Mouse (Mus musculus): ENCODE measurements around the gene Sgk1.

The Sgk1 gene

GRCm38 (mm10) chr10:21952520-21952919, 70.5 kb downstream of the Sgk1 start:
- in situ Hi-C loops (cut with MboI; ENCODE audit: unreplicated experiment in 2 of 2) = no loop called here

- in situ Hi-C loops (cut with MboI; ENCODE audit: unreplicated experiment in 2 of 2) = no loop called here
These were observed 79.1 kb downstream of the Sgk1 start for GRCm38 (mm10) chr10:21961111-21961510.

GRCm38 (mm10) chr10:21963005-21963404, 81.0 kb downstream of the Sgk1 start:
- in situ Hi-C loops (cut with MboI; ENCODE audit: unreplicated experiment in 2 of 2) = no loop called here

DNA sequence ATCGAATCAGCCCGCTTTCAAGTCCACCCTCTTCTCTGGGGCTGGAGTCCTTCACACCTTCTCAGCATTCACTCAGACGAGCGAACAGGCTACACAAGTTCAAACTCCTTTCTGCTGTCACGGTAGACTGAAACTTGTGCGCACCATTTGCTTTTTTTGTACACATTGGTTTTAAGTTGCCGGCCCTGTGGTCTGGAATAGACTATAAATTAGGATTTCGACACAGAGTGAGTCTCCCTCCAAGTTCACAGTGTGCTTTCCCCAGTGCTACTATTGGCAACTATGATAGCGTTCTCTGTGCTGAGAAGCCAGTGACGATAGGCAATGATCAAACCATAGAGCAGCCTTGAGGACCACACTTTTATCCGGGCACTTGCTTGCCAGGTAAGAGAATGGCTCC, 91.7 kb downstream of the Sgk1 start:
- in situ Hi-C loops (cut with MboI; ENCODE audit: unreplicated experiment in 2 of 2) = no loop called here

GRCm38 (mm10) chr10:21974801-21975200, 92.8 kb downstream of the Sgk1 start:
- in situ Hi-C loops (cut with MboI; ENCODE audit: unreplicated experiment in 2 of 2) = no loop called here

DNA sequence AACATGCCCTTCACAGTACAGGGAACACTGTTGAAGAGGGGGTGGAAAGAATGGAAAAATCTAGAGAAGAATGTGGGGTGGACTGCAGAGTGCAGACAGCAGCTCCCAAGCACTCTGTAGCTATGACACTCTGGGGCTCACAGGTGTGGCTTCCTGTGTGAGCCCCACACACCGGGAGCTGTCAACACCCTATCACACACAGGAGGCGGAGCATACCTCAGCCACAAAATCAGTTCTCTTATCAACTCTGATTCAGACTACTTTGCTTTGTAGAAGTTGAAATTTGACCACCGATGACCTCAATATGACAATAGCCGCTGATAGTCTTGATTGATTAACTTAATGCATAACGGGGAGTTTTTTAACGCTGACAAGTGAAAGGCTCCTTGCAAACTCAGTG, 93.4 kb downstream of the Sgk1 start:
- in situ Hi-C loops (cut with MboI; ENCODE audit: unreplicated experiment in 2 of 2) = no loop called here

DNA sequence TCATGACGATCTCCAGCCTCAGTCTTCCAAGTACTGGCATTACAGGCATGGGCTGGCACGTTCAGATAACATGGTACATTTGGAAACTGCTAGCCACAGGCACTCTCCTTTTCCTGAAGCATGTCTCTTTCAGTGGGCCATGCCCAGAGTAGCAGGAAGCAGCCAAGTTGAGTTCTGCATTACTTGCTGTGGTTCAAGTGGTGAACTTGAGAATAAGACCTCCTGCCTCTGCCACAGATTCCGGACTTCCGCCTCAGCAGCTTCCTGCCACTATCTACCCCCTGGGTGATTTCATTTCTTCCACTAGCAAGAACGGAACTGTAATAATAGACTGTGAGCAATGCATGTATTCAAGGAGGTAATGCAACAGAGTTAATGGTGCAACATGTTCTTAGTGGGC, 94.3 kb downstream of the Sgk1 start:
- in situ Hi-C loops (cut with MboI; ENCODE audit: unreplicated experiment in 2 of 2) = no loop called here

GRCm38 (mm10) chr10:21978421-21978820, 96.4 kb downstream of the Sgk1 start:
- in situ Hi-C loops (cut with MboI; ENCODE audit: unreplicated experiment in 2 of 2) = no loop called here

DNA sequence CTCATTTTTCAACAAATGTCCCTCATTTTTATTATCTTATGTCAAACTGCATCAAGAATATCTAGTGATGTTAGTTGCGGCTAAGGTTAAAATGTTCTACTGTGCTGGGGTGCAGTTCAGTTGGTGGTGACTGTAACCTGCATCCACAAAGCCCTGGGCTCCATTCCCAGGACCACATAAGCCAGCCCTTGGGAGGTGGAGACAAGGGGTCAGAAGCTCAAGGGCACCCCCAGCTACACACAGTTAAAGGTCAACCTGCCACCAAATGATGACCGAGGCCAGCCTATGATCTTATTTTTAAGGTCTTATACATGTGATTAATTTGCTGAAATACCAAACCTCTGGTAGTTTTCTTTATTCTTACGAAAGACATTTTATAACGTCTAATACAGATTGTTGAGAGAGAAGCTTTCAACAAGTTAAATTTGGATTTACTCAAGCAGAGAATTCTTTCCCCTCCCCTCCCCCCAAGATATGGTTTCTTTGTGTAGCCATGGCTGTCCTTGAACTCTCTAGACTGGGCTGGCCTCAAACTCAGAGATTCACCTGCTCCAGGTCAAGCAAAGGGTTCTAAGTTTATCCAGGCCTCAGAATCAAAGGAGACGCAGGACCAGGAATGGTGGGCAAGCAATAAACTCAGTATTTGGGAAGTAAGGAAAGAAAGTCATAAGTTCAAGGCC, 97.4 kb downstream of the Sgk1 start:
- in situ Hi-C loops (cut with MboI; ENCODE audit: unreplicated experiment in 2 of 2) = no loop called here

- in situ Hi-C loops (cut with MboI; ENCODE audit: unreplicated experiment in 2 of 2) = no loop called here
These were observed 98.9 kb downstream of the Sgk1 start for GRCm38 (mm10) chr10:21980780-21981435.

DNA sequence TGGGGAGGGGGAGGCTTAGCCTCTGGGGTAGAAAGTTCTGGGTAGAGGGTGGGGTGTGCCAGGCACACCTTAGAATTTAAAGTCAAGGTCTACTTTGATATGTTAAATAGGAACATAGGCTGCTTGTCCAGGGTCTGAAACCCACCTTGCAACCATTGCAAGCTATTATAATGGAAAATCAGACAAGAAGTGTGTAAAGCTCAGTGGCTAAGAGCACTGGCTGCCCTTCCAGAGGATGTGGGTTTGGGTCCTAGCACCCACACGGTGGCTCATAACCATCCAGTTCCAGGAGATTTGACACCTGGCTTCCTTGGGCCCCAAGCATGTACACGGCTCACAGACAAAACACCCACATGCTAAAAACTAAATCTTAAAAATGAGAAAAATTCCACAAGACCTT, 100.3 kb downstream of the Sgk1 start:
- in situ Hi-C loops (cut with MboI; ENCODE audit: unreplicated experiment in 2 of 2) = no loop called here

GRCm38 (mm10) chr10:21988489-21988888, 106.5 kb downstream of the Sgk1 start:
- in situ Hi-C loops (cut with MboI; ENCODE audit: unreplicated experiment in 2 of 2) = no loop called here

- in situ Hi-C loops (cut with MboI; ENCODE audit: unreplicated experiment in 2 of 2) = loop anchor here in 1 of 2 experiments (10.0 kb wide), 1 partner anchor 167 kb away; no protein-coding TSS in a partner anchor
These were observed 109.4 kb downstream of the Sgk1 start for GRCm38 (mm10) chr10:21991351-21991840.

DNA sequence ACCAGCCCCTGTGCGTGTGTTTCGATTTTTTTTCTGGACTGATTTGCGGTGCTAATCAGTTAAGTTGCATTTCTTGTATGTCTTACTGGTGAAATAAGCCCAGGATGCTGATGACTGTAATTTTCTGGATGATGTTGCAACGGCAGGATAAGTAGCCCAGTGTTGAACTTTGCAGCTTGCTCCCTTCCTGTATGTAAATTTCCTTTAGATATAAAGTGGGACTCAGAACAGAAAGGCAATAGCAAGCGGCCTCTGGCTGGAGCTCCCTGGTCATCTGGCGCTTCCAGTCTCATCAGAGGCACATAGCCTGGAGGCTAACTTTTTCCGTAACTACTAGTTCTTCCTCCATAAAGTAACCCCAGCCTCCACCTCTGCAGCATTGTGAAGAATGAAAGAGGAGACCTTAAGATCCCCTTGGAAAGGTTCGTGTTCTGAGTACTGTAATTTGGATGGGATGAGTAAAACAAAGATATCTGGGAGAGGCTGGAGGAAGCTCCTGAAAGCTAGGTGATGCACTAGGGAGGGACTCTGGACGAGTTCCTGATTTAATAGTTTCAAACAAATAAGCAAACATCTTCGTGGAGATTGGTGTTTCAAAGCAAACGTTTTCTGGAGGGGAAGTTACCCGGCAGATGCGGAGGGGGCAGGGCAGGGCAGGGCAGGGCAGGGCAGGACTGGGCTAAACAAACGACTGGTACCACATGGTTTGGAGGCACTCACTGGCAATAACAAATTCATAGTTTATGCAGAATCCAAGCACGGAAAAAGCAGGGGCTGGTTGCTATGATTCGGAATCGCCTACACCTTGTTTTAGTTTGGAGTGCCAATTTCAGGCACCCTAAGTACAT, 110.2 kb downstream of the Sgk1 start:
- in situ Hi-C loops (cut with MboI; ENCODE audit: unreplicated experiment in 2 of 2) = loop anchor here in 1 of 2 experiments (10.0 kb wide), 1 partner anchor 167 kb away; no protein-coding TSS in a partner anchor

DNA sequence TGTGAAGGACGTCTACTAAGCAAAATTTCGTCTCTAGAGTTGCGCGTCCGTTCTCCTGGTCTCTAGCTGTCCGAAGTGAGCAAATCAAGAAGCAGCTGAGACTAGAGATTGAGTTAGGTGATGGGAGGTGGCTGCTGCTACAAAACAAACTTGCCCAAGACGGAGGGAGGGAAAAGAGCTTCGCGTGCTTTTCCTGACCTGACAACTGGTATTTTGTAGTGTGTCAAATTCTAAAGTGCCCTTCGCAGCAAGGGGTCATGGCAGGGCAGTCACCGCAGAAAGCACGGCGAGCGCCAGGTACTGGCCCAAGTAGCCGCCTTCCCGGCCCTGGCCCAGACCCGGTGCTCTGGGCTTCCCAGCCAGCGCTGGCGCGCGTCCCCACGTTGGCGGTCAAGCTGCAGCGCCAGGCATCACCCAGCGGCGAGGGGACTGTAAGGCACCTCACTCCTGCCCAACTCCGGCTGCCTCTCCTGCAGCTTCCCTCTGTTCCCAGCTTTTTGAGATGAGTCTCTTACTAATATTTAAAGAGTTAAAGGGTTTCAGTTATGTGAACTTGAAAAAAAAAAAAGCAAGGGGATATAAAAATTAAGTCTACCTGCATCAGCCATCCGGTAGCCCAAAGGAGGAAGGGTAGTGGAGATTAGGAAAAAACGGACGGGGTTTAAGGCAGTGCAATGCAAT, 111.0 kb downstream of the Sgk1 start:
- in situ Hi-C loops (cut with MboI; ENCODE audit: unreplicated experiment in 2 of 2) = loop anchor here in 1 of 2 experiments (10.0 kb wide), 1 partner anchor 168 kb away; no protein-coding TSS in a partner anchor

DNA sequence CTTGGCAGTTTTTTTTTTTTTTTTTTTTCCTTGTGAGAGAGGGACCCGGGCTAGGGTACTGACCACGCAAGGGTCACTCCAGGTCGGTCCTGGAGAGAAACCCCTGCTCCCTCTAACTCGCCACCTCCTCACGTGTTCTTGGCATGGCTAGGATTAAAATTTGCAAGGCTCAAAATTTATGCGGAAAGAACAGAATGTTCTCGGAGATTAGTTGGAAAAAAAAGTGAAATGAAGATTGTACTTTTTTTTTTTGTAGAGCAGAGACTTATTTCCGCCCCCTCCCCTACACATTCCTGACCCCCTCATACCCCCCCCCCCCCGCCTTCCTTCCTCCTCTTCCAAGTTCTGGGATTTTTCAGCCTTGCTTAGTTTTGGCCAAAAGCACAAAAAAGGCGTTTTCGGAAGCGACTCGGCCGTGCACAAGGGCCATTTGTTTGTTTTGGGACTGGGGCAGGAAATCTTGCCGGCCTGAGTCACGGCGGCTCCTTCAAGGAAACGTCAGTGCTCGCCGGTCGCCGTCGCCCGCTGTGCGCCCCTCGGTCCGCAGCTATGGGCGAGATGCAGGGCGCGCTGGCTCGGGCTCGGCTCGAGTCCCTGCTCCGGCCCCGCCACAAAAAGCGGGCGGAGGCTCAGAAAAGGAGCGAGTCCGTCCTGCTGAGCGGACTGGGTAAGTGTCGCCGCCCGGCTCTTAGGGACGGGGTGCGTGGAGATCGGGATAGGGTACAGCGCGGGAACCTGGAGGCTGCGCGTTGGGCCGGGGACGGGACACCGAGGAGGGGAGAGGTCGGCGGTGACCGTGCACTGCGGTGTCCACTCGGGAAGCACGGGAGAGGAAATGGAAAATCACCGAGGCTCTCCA, 111.8 kb downstream of the Sgk1 start:
- in situ Hi-C loops (cut with MboI; ENCODE audit: unreplicated experiment in 2 of 2) = loop anchor here in 1 of 2 experiments (10.0 kb wide), 1 partner anchor 169 kb away; no protein-coding TSS in a partner anchor

- in situ Hi-C loops (cut with MboI; ENCODE audit: unreplicated experiment in 2 of 2) = loop anchor here in 1 of 2 experiments (10.0 kb wide), 1 partner anchor 170 kb away; no protein-coding TSS in a partner anchor
These were observed 112.5 kb downstream of the Sgk1 start for GRCm38 (mm10) chr10:21994431-21994914.

DNA sequence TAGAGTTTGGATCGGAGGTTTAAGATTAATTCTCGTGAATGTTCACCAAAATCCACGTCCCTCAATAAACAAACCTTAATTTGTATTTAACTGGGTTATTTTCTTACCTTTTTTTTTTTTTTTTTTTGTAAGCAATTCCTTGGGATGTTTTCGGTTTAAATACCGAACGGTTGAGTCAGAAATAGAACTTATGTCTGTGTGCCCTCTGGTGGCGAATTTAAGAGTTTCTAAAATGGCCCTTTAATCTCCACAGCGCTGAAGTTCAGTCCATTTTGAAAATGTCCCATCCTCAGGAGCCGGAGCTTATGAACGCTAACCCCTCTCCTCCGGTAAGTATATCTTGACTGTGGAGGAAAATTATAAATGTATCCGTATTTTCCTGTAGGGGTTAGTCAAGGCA, 113.2 kb downstream of the Sgk1 start:
- in situ Hi-C loops (cut with MboI; ENCODE audit: unreplicated experiment in 2 of 2) = loop anchor here (5.0 to 10.0 kb wide), 4 partner anchors 170 to 533 kb away; no protein-coding TSS in a partner anchor
